ENCODE assay signal across 9 mouse cellular contexts in the genomic region with DNA sequence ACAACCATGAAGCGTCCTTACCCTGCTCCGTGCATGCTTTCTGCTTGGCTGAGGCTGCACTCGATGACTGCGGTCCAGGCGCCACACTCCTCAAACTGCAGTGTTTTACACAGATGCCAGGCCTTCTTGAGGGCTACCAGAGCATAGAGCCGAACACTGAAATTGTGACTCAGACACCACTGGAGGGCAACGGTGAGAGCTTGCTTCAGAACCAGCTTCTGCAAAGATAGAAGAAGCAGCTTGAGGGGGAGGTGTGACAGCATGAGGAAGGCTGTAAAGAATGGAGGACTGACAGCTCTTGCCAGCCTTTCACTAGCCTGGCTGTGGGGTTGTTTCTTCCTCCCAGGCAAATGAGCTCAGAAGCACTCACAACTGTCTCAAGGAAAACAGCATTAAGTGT. TPM values are rescaled to one million over a fixed set of nuclear protein-coding genes. Genes with fewer than 3 reads are reported as not detected.
A peak's percentile ranks its signal among the peaks of the same experiment; 100 is the strongest.
DNase-seq lines count a peak whose midpoint lies in the region.
"Had no signal": no experiment of that assay in that cellular context is flagged by ENCODE, and none has a peak within 500 bp of the region (broad histone marks: within the 10 kb centered on the region; RNA-seq: fewer than 3 reads in every experiment).

No protein-coding gene starts in this region.

- peak; percentile 23 for DNase-seq in layer of hippocampus, adult 11-12 months (ENCODE audit: low spot score)
- DNase-seq in layer of hippocampus, postnatal 25 days (ENCODE audit: extremely low spot score in 1 of 2, low spot score in 1 of 2): no peak
- DNase-seq in MN1 (ENCODE audit: low spot score): peak; percentile 49
- DNase-seq in frontal cortex, postnatal 36 days (ENCODE audit: low spot score in 2 of 2): peak; percentile 57 to 70
- DNase-seq in right cerebral cortex, postnatal 10 days (ENCODE audit: low spot score in 2 of 2): peak; percentile 60 to 67
- DNase-seq in adrenal gland, adult 8-10 months: no peak
- DNase-seq in adrenal gland, adult 2 months: no peak
- DNase-seq in kidney, adult 9 months: no peak
- DNase-seq: gastrocnemius, postnatal 36 days had no signal

RNA-seq across cellular contexts. Expression of gene Coa6, which starts 11.5 kb away (rescaled TPM):
- total RNA-seq in layer of hippocampus, postnatal 25 days (2021): 10 to 100 TPM; 25.3 to 28.3 TPM
- 10 to 100 TPM; 21.1 to 35.0 (median 23.5) TPM for total RNA-seq in adrenal gland, adult 8-10 months (2022)
- total RNA-seq in adrenal gland, adult 2 months (2021): 10 to 100 TPM; 25.5 to 37.6 TPM
- 62.6 and 75.9 TPM in 2 replicates for polyA plus RNA-seq in adrenal gland, adult 2 months (2012; rRNA removed)

RNA-seq across cellular contexts. Expression of gene Tarbp1, which starts 41.0 kb away (rescaled TPM):
- total RNA-seq in layer of hippocampus, postnatal 25 days (2021): 1 to 10 TPM; 3.5 to 4.1 TPM
- 1 to 10 TPM; 6.3 to 7.9 (median 7.8) TPM for total RNA-seq in adrenal gland, adult 8-10 months (2022)
- total RNA-seq in adrenal gland, adult 2 months (2021): 1 to 10 TPM; 4.8 to 5.0 TPM
- polyA plus RNA-seq in adrenal gland, adult 2 months (2012; rRNA removed): 3.8 and 4.1 TPM in 2 replicates

Comparison
In these comparisons a context has a peak if more than half of its experiments do, and no peak if none do; other contexts are left out.
1. DNase-seq: peak in layer of hippocampus, adult 11-12 months (single experiment), MN1 (single experiment), frontal cortex, postnatal 36 days (2 of 2) and right cerebral cortex, postnatal 10 days (2 of 2); none in layer of hippocampus, postnatal 25 days (0 of 2), adrenal gland, adult 8-10 months (single experiment), adrenal gland, adult 2 months (single experiment) and kidney, adult 9 months (single experiment).